Mouse (Mus musculus) heart, adult 9 months (tissue): ENCODE results near the gene Erbin.

Experiments used
- DNase-seq, 2 experiments: peaks; one replicate each; pipeline ENCODE4 v3.0.0; 2022; ENCODE audit warnings: low spot score in 2 of 2

Erbin gene

GRCm38 (mm10) chr13:103920261-103920932, at the start of gene Erbin:
Gene Erbin (minus strand): TSS chr13:103920514.
- peak; percentile 88 to 90 for DNase-seq

GRCm38 (mm10) chr13:103969912-103970311, 49.6 kb upstream of the Erbin start:
- DNase-seq = no peak

- no peak for DNase-seq
These were observed 47.7 kb upstream of the Erbin start for GRCm38 (mm10) chr13:103967987-103968386.

- DNase-seq = no peak
These were observed 46.4 kb upstream of the Erbin start for GRCm38 (mm10) chr13:103966696-103967215.

- DNase-seq = no peak
These were observed 44.9 kb upstream of the Erbin start for GRCm38 (mm10) chr13:103965187-103965586.

- DNase-seq = no peak
These were observed 42.8 kb upstream of the Erbin start for GRCm38 (mm10) chr13:103963094-103963493.

- no peak for DNase-seq
These were observed 39.5 kb upstream of the Erbin start for GRCm38 (mm10) chr13:103959841-103960240.

GRCm38 (mm10) chr13:103958607-103959123, 38.4 kb upstream of the Erbin start:
- no peak for DNase-seq

- no peak for DNase-seq
These were observed 37.0 kb upstream of the Erbin start for GRCm38 (mm10) chr13:103957175-103957940.

- no peak for DNase-seq
These were observed 35.3 kb upstream of the Erbin start for GRCm38 (mm10) chr13:103955652-103956051.

- DNase-seq = peak in 1 of 2 experiments; percentile 13
These were observed 31.1 kb upstream of the Erbin start for GRCm38 (mm10) chr13:103951393-103951792.

GRCm38 (mm10) chr13:103940796-103941195, 20.5 kb upstream of the Erbin start:
- no peak for DNase-seq

- DNase-seq = no peak
These were observed 4.3 kb upstream of the Erbin start for GRCm38 (mm10) chr13:103924586-103924985.

- no peak for DNase-seq
These were observed 3.2 kb upstream of the Erbin start for GRCm38 (mm10) chr13:103923402-103924065.

GRCm38 (mm10) chr13:103921831-103922380, 1.6 kb upstream of the Erbin start:
- DNase-seq = peak in 1 of 2 experiments; percentile 23

GRCm38 (mm10) chr13:103920933-103921830, 868 bp upstream of the Erbin start:
- peak; percentile 84 to 87 for DNase-seq

- DNase-seq = no peak
These were observed 406 bp downstream of the Erbin start for GRCm38 (mm10) chr13:103919956-103920260.

GRCm38 (mm10) chr13:103919234-103919955, 919 bp downstream of the Erbin start:
- peak; percentile 39 to 41 for DNase-seq

- DNase-seq = no peak
These were observed 1.9 kb downstream of the Erbin start for GRCm38 (mm10) chr13:103918432-103918831.

GRCm38 (mm10) chr13:103914114-103914736, 6.1 kb downstream of the Erbin start:
- DNase-seq = peak in 1 of 2 experiments; percentile 43
